Mouse (Mus musculus) heart, postnatal 0 days (tissue): ENCODE data around the gene Snx9.

ENCODE experiments used
- CTCF ChIP-seq: IDR thresholded peaks from 2 replicates; pipeline ENCODE4 v1.5.1; 2016; ENCODE audit warnings: antibody characterized with exemption, control low read depth, low read depth
- EP300 ChIP-seq: IDR thresholded peaks from 2 replicates; pipeline ENCODE4 v1.6.1; 2016; ENCODE audit warnings: antibody characterized with exemption, low read depth

DNA sequence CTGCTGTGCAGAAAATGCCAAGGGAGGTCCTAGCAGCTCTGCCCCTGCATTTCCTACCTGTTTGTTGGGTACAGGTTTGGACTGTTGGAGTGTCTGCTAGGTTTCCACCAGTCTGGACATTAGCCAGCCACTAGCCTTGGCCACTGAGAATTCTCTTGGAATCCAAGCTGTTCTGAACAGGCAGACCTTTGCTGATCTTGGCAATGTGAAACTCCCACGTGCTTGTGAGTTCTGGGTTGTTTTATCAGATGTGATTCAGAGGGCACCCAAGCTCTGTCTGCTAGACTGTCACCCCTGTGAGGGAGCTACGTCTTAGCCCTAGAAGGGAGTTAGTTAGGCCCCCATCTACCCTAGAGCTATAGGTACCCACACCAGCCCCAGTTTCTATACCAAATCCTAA is 96.3 kb downstream of the Snx9 start:
- TF ChIP-seq CTCF (no peak), EP300 (no peak)
